Mouse (Mus musculus): ENCODE data around the gene Pcare. TPM values are rescaled to one million over a fixed set of nuclear protein-coding genes. Genes with fewer than 3 reads are reported as not detected.

The Pcare gene
- not detected in 2 replicates for polyA plus RNA-seq (2015; fragmentation: Nextera tagmentation; extraction: Ambion mirVana)

DNA sequence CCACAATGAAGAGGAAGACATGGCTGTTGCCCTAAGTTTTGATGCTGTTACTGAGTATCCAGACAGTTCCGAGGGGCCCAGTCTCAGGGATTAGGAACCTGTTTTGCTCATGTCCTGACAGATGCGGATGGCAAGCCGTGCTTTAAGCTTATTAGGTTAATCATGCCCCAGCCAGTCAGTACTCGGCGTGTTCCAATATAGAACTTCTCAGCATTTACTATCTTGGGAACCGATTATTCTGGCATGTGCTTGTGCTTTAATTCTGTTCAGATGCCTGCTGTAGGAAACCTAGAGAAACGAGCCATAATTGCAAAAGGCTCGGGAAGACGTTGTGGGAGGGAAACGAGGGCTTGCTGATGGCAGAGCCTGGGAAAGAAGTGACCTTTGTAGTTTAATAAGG, at the start of gene Pcare:
TSS of gene Pcare (minus strand) at position 64 of the 400 bp plus-strand sequence.
- no peak for TF ChIP-seq CTCF (IDR thresholded peaks at IDR 0.05; ENCODE audit: low read depth)

GRCm38 (mm10) chr17:71795521-71796205, 43.0 kb upstream of the Pcare start:
- Histone ChIP-seq H3K4me3 (ENCODE audit: low read depth, low read length) (no peak overlapping the region), H3K4me1 (replicated peaks; ENCODE audit: control insufficient read depth, insufficient read depth, low read length) (no peaks in the 10 kb centered on the region), H3K4me2 (replicated peaks; ENCODE audit: low read depth) (no peak overlapping the region), H3K27me3 (replicated peaks; ENCODE audit: control insufficient read depth, insufficient read depth, low read length) (no peaks in the 10 kb centered on the region), H3K9me3 (ENCODE audit: control insufficient read depth) (no peaks in the 10 kb centered on the region), H3K9ac (ENCODE audit: low read depth, low read length) (no peak overlapping the region), H3K27ac (ENCODE audit: low read depth, low read length) (no peak overlapping the region), H3K36me3 (ENCODE audit: control insufficient read depth, insufficient read depth) (no peaks in the 10 kb centered on the region)
- no peak for ATAC-seq
- 69% methylated on average over 15 of the region's 15 CpGs for WGBS
- no peak for TF ChIP-seq CTCF (IDR thresholded peaks at IDR 0.05; ENCODE audit: low read depth)

More for the DNA sequence above, at the start of gene Pcare:
- no peaks in the 10 kb centered on the region for H3K36me3 ChIP-seq (ENCODE audit: control insufficient read depth, insufficient read depth)
- H3K4me2 ChIP-seq (replicated peaks; ENCODE audit: low read depth), result no peak within 1 kb of the TSS
- H3K9me3 ChIP-seq (ENCODE audit: control insufficient read depth), result no peaks in the 10 kb centered on the region
- WGBS, result 79% methylated on average over 10 of the region's 10 CpGs
- no peak within 1 kb of the TSS for H3K4me3 ChIP-seq (ENCODE audit: low read depth, low read length)
- H3K27me3 ChIP-seq (replicated peaks; ENCODE audit: control insufficient read depth, insufficient read depth, low read length), result 0 out of 2 replicates have a peak, but pooled peaks cover 4% of the 10 kb centered on the region
- no peak for ATAC-seq
- H3K27ac ChIP-seq (ENCODE audit: low read depth, low read length), result no peak within 1 kb of the TSS
- no peak within 1 kb of the TSS for H3K9ac ChIP-seq (ENCODE audit: low read depth, low read length)
- H3K4me1 ChIP-seq (replicated peaks; ENCODE audit: control insufficient read depth, insufficient read depth, low read length), result no peaks in the 10 kb centered on the region

- Histone ChIP-seq H3K27me3 (replicated peaks; ENCODE audit: control insufficient read depth, insufficient read depth, low read length) (no peaks in the 10 kb centered on the region), H3K9ac (ENCODE audit: low read depth, low read length) (no peak overlapping the region), H3K4me1 (replicated peaks; ENCODE audit: control insufficient read depth, insufficient read depth, low read length) (no peaks in the 10 kb centered on the region), H3K4me3 (ENCODE audit: low read depth, low read length) (no peak overlapping the region), H3K27ac (ENCODE audit: low read depth, low read length) (no peak overlapping the region), H3K36me3 (ENCODE audit: control insufficient read depth, insufficient read depth) (no peaks in the 10 kb centered on the region), H3K4me2 (replicated peaks; ENCODE audit: low read depth) (no peak overlapping the region), H3K9me3 (ENCODE audit: control insufficient read depth) (no peaks in the 10 kb centered on the region)
- no peak for TF ChIP-seq CTCF (IDR thresholded peaks at IDR 0.05; ENCODE audit: low read depth)
- WGBS, result 45% methylated on average over 4 of the region's 4 CpGs
- no peak for ATAC-seq
Observed at GRCm38 (mm10) chr17:71791622-71792021, 38.9 kb upstream of the Pcare start.

GRCm38 (mm10) chr17:71791109-71791508, 38.4 kb upstream of the Pcare start:
- no peak for TF ChIP-seq CTCF (IDR thresholded peaks at IDR 0.05; ENCODE audit: low read depth)
- H3K4me1 ChIP-seq (replicated peaks; ENCODE audit: control insufficient read depth, insufficient read depth, low read length), result no peaks in the 10 kb centered on the region
- no peaks in the 10 kb centered on the region for H3K27me3 ChIP-seq (replicated peaks; ENCODE audit: control insufficient read depth, insufficient read depth, low read length)

GRCm38 (mm10) chr17:71786456-71786855, 33.8 kb upstream of the Pcare start:
- no peak for TF ChIP-seq CTCF (IDR thresholded peaks at IDR 0.05; ENCODE audit: low read depth)

More at GRCm38 (mm10) chr17:71791109-71791508, 38.4 kb upstream of the Pcare start:
- Histone ChIP-seq H3K9ac (ENCODE audit: low read depth, low read length) (no peak overlapping the region), H3K27ac (ENCODE audit: low read depth, low read length) (no peak overlapping the region), H3K4me3 (ENCODE audit: low read depth, low read length) (no peak overlapping the region), H3K4me2 (replicated peaks; ENCODE audit: low read depth) (no peak overlapping the region), H3K9me3 (ENCODE audit: control insufficient read depth) (no peaks in the 10 kb centered on the region), H3K36me3 (ENCODE audit: control insufficient read depth, insufficient read depth) (no peaks in the 10 kb centered on the region)
- no peak for ATAC-seq
- 84% methylated on average over 4 of the region's 4 CpGs for WGBS

DNA sequence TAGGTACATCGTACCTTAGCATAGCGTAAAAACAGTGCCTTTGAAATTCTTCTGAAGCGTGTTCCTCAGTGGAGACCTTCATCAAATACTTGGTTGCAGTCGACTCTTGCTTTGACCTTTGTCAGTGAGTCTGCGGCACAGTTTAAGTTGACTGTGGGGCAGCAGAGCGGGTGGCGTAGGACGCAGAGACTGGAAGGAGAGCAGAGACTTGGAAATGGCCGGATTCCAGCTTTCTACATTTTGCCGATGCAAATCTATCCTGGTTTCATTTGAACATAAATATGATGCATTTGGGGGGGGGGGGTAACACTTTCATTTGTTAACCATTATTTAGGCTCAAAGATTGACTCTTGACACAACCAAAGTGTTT, 30.7 kb upstream of the Pcare start:
- no peak for TF ChIP-seq CTCF (IDR thresholded peaks at IDR 0.05; ENCODE audit: low read depth)
- Histone ChIP-seq H3K9me3 (ENCODE audit: control insufficient read depth) (no peaks in the 10 kb centered on the region), H3K9ac (ENCODE audit: low read depth, low read length) (no peak overlapping the region), H3K4me3 (ENCODE audit: low read depth, low read length) (peak overlapping the region; percentile 44), H3K4me1 (replicated peaks; ENCODE audit: control insufficient read depth, insufficient read depth, low read length) (no peaks in the 10 kb centered on the region), H3K4me2 (replicated peaks; ENCODE audit: low read depth) (peak overlapping the region; percentile 62), H3K27me3 (replicated peaks; ENCODE audit: control insufficient read depth, insufficient read depth, low read length) (peaks cover 21% of the 10 kb centered on the region), H3K27ac (ENCODE audit: low read depth, low read length) (no peak overlapping the region), H3K36me3 (ENCODE audit: control insufficient read depth, insufficient read depth) (no peaks in the 10 kb centered on the region)
- no peak for ATAC-seq
- 14% methylated on average over 10 of the region's 10 CpGs for WGBS

More at GRCm38 (mm10) chr17:71786456-71786855, 33.8 kb upstream of the Pcare start:
- peaks cover 21% of the 10 kb centered on the region for H3K27me3 ChIP-seq (replicated peaks; ENCODE audit: control insufficient read depth, insufficient read depth, low read length)
- no peaks in the 10 kb centered on the region for H3K4me1 ChIP-seq (replicated peaks; ENCODE audit: control insufficient read depth, insufficient read depth, low read length)
- no peak overlapping the region for H3K4me2 ChIP-seq (replicated peaks; ENCODE audit: low read depth)
- H3K27ac ChIP-seq (ENCODE audit: low read depth, low read length), result no peak overlapping the region
- H3K36me3 ChIP-seq (ENCODE audit: control insufficient read depth, insufficient read depth), result no peaks in the 10 kb centered on the region
- ATAC-seq, result no peak
- no peaks in the 10 kb centered on the region for H3K9me3 ChIP-seq (ENCODE audit: control insufficient read depth)
- H3K4me3 ChIP-seq (ENCODE audit: low read depth, low read length), result no peak overlapping the region
- H3K9ac ChIP-seq (ENCODE audit: low read depth, low read length), result no peak overlapping the region

All from intestine, postnatal 0 days (tissue).